In the genomic region with DNA sequence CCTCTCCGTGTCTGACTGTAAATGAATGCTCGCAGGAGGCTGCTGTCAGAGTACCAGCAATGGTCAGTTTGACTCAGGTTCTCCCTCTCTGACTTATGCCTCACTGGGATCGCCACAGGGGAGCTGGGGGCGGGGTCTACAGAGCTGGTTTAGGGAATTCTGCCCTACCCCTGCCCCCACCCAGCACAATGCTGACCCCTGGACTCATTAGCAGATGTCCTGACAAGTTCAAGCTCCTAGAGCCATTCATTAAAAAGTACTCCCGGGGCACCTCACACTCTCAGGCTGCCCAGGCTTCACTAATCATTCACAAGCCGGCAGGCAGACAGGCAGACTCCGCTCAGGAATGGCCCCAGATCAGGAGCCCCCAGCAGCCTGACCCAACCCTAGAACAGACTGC, we compare ENCODE assay signal across 19 mouse cellular contexts. TPM values are rescaled to one million over a fixed set of nuclear protein-coding genes. Genes with fewer than 3 reads are reported as not detected.
DNase-seq lines count a peak whose midpoint lies in the region; ATAC-seq lines count a peak whose summit lies in the region.
"Had no signal": no experiment of that assay in that cellular context is flagged by ENCODE, and none has a peak within 500 bp of the region (broad histone marks: within the 10 kb centered on the region; RNA-seq: fewer than 3 reads in every experiment).

No protein-coding gene starts in this region.

- 34% methylated on average over 7 of the region's 7 CpGs for WGBS in hindbrain, embryonic 10.5 days
- whole genome bisulfite sequencing in hindbrain, embryonic 12.5 days, result 22% methylated on average over 7 of the region's 7 CpGs
- 17% methylated on average over 7 of the region's 7 CpGs for whole genome bisulfite sequencing in embryonic facial prominence, embryonic 10.5 days
- WGBS in kidney, embryonic 16.5 days, result 13% methylated on average over 7 of the region's 7 CpGs
- 26% methylated on average over 7 of the region's 7 CpGs for WGBS in liver, embryonic 11.5 days

- H3K4me2 ChIP-seq in hindbrain, embryonic 12.5 days (replicated peaks), result no peak overlapping the region
- no peak overlapping the region for H3K4me2 ChIP-seq in kidney, embryonic 16.5 days (replicated peaks; ENCODE audit: low read depth, low read length)
- no peak overlapping the region for H3K4me2 ChIP-seq in liver, embryonic 11.5 days
- H3K4me2 ChIP-seq: embryonic facial prominence, embryonic 13.5 days; hindbrain, embryonic 15.5 days; neural tube, embryonic 13.5 days had no signal

- H3K4me1 ChIP-seq in hindbrain, embryonic 10.5 days (replicated peaks), result peaks cover 29% of the 10 kb centered on the region
- peaks cover 8% of the 10 kb centered on the region for H3K4me1 ChIP-seq in hindbrain, embryonic 12.5 days
- H3K4me1 ChIP-seq in embryonic facial prominence, embryonic 10.5 days, result peaks cover 37% of the 10 kb centered on the region
- no peaks in the 10 kb centered on the region for H3K4me1 ChIP-seq in kidney, embryonic 16.5 days (ENCODE audit: insufficient read depth, low read length)
- no peaks in the 10 kb centered on the region for H3K4me1 ChIP-seq in liver, embryonic 11.5 days (replicated peaks; ENCODE audit: control insufficient read depth, insufficient read depth, low read length)
- H3K4me1 ChIP-seq: embryonic facial prominence, embryonic 13.5 days; hindbrain, embryonic 15.5 days; neural tube, embryonic 13.5 days had no signal

- peak overlapping the region; percentile 46 for H3K27ac ChIP-seq in hindbrain, embryonic 10.5 days
- H3K27ac ChIP-seq in hindbrain, embryonic 12.5 days, result no peak overlapping the region
- H3K27ac ChIP-seq in embryonic facial prominence, embryonic 10.5 days (replicated peaks), result no peak overlapping the region
- no peak overlapping the region for H3K27ac ChIP-seq in kidney, embryonic 16.5 days (ENCODE audit: low read length)
- H3K27ac ChIP-seq in liver, embryonic 11.5 days (ENCODE audit: low read depth, low read length), result no peak overlapping the region
- H3K27ac ChIP-seq: embryonic facial prominence, embryonic 13.5 days; hindbrain, embryonic 15.5 days; left cerebral cortex, adult 2 months; neural tube, embryonic 13.5 days; stomach, postnatal 0 days had no signal

- no peak for DNase-seq in hindbrain, embryonic 10.5 days (ENCODE audit: low spot score)
- DNase-seq in embryonic facial prominence, embryonic 10.5 days (ENCODE audit: low spot score), result peak; percentile 40
- DNase-seq in mesoderm, embryonic 11.5 days (ENCODE audit: low read depth, low spot score), result peak; percentile 23
- DNase-seq in liver, embryonic 11.5 days (ENCODE audit: low spot score), result no peak
- DNase-seq in layer of hippocampus, adult 9-11 months, result no peak
- no peak for DNase-seq in layer of hippocampus, adult 8-10 months (ENCODE audit: low spot score in 2 of 2)
- DNase-seq: cerebellum, postnatal 10 days; heart, adult 18-20 months; liver, postnatal 0 days; lung, postnatal 36 days; right cerebral cortex, adult 18-20 months; thymus, postnatal 25 days had no signal

- ATAC-seq in hindbrain, embryonic 12.5 days (ENCODE audit: low FRiP score), result no peak
- ATAC-seq in kidney, embryonic 16.5 days (ENCODE audit: low FRiP score, low TSS enrichment), result peak; percentile 93
- ATAC-seq in liver, embryonic 11.5 days (replicated peaks; ENCODE audit: low FRiP score), result no peak
- ATAC-seq: liver, postnatal 0 days had no signal

- H3K4me3 ChIP-seq in hindbrain, embryonic 10.5 days, result no peak overlapping the region
- no peak overlapping the region for H3K4me3 ChIP-seq in hindbrain, embryonic 12.5 days
- no peak overlapping the region for H3K4me3 ChIP-seq in embryonic facial prominence, embryonic 10.5 days
- no peak overlapping the region for H3K4me3 ChIP-seq in kidney, embryonic 16.5 days (ENCODE audit: low read length)
- no peak overlapping the region for H3K4me3 ChIP-seq in liver, embryonic 11.5 days (ENCODE audit: low read depth, low read length)
- H3K4me3 ChIP-seq: embryonic facial prominence, embryonic 13.5 days; hindbrain, embryonic 15.5 days; left cerebral cortex, adult 2 months; neural tube, embryonic 13.5 days had no signal

- no peak overlapping the region for H3K9ac ChIP-seq in hindbrain, embryonic 12.5 days
- no peak overlapping the region for H3K9ac ChIP-seq in kidney, embryonic 16.5 days (replicated peaks; ENCODE audit: low read length)
- no peak overlapping the region for H3K9ac ChIP-seq in liver, embryonic 11.5 days (ENCODE audit: low read depth, low read length)
- H3K9ac ChIP-seq: embryonic facial prominence, embryonic 13.5 days; hindbrain, embryonic 15.5 days; liver, postnatal 0 days; neural tube, embryonic 13.5 days had no signal

- no peaks in the 10 kb centered on the region for H3K36me3 ChIP-seq in hindbrain, embryonic 10.5 days
- no peaks in the 10 kb centered on the region for H3K36me3 ChIP-seq in hindbrain, embryonic 12.5 days
- no peaks in the 10 kb centered on the region for H3K36me3 ChIP-seq in embryonic facial prominence, embryonic 10.5 days (replicated peaks)
- H3K36me3 ChIP-seq in kidney, embryonic 16.5 days (ENCODE audit: insufficient read depth, low read length), result no peaks in the 10 kb centered on the region
- no peaks in the 10 kb centered on the region for H3K36me3 ChIP-seq in liver, embryonic 11.5 days (ENCODE audit: control insufficient read depth, insufficient read depth, low read length)
- H3K36me3 ChIP-seq: embryonic facial prominence, embryonic 13.5 days; hindbrain, embryonic 15.5 days; neural tube, embryonic 13.5 days had no signal

- H3K9me3 ChIP-seq in hindbrain, embryonic 10.5 days, result no peaks in the 10 kb centered on the region
- no peaks in the 10 kb centered on the region for H3K9me3 ChIP-seq in hindbrain, embryonic 12.5 days (replicated peaks)
- H3K9me3 ChIP-seq in embryonic facial prominence, embryonic 10.5 days, result no peaks in the 10 kb centered on the region
- H3K9me3 ChIP-seq in kidney, embryonic 16.5 days (ENCODE audit: low read length), result no peaks in the 10 kb centered on the region
- H3K9me3 ChIP-seq in liver, embryonic 11.5 days (ENCODE audit: control insufficient read depth, low read length), result no peaks in the 10 kb centered on the region
- H3K9me3 ChIP-seq: embryonic facial prominence, embryonic 13.5 days; hindbrain, embryonic 15.5 days; neural tube, embryonic 13.5 days had no signal

- no peaks in the 10 kb centered on the region; the same call in 1 of the 2 replicates for H3K27me3 ChIP-seq in hindbrain, embryonic 10.5 days (ENCODE audit: insufficient read depth, poor library complexity, severe bottlenecking)
- no peaks in the 10 kb centered on the region for H3K27me3 ChIP-seq in hindbrain, embryonic 12.5 days
- H3K27me3 ChIP-seq in embryonic facial prominence, embryonic 10.5 days (replicated peaks; ENCODE audit: low read depth, poor library complexity, severe bottlenecking), result 0 out of 2 replicates have a peak, but pooled peaks cover 5% of the 10 kb centered on the region
- 0 out of 2 replicates have a peak, but pooled peaks cover 2% of the 10 kb centered on the region for H3K27me3 ChIP-seq in kidney, embryonic 16.5 days (ENCODE audit: insufficient read depth, low read length)
- no peaks in the 10 kb centered on the region; the same call in 1 of the 2 replicates for H3K27me3 ChIP-seq in liver, embryonic 11.5 days (replicated peaks; ENCODE audit: control insufficient read depth, insufficient read depth, low read length)
- H3K27me3 ChIP-seq: hindbrain, embryonic 15.5 days; neural tube, embryonic 13.5 days had no signal

RNA-seq across cellular contexts. Expression of a gene that starts 13.4 kb away (rescaled TPM):
- polyA plus RNA-seq in hindbrain, embryonic 10.5 days (2016; fragmentation: Nextera tagmentation; extraction: Ambion mirVana), result 0.84 and 1.1 TPM in 2 replicates
- 0.55 and 1.2 TPM in 2 replicates for polyA plus RNA-seq in hindbrain, embryonic 12.5 days (2016; fragmentation: Nextera tagmentation; extraction: Ambion mirVana)
- polyA plus RNA-seq in embryonic facial prominence, embryonic 10.5 days (2016; fragmentation: Nextera tagmentation; extraction: Ambion mirVana), result 0.40 and 0.44 TPM in 2 replicates
- 4.3 and 4.5 TPM in 2 replicates for polyA plus RNA-seq in kidney, embryonic 16.5 days (2015; fragmentation: Nextera tagmentation; extraction: Ambion mirVana)
- 2.9 and 4.0 TPM in 2 replicates for polyA plus RNA-seq in liver, embryonic 11.5 days (2014; fragmentation: Nextera tagmentation; extraction: Ambion mirVana)
- total RNA-seq in layer of hippocampus, adult 8-10 months (2022), result 10 to 100 TPM; 11.1 to 18.7 (median 13.8) TPM

RNA-seq across cellular contexts. Expression of a gene that starts 33.5 kb away (rescaled TPM):
- polyA plus RNA-seq in hindbrain, embryonic 10.5 days (2016; fragmentation: Nextera tagmentation; extraction: Ambion mirVana), result 56.9 and 59.5 TPM in 2 replicates
- 51.3 and 52.3 TPM in 2 replicates for polyA plus RNA-seq in hindbrain, embryonic 12.5 days (2016; fragmentation: Nextera tagmentation; extraction: Ambion mirVana)
- polyA plus RNA-seq in embryonic facial prominence, embryonic 10.5 days (2016; fragmentation: Nextera tagmentation; extraction: Ambion mirVana), result 57.1 and 59.5 TPM in 2 replicates
- polyA plus RNA-seq in kidney, embryonic 16.5 days (2015; fragmentation: Nextera tagmentation; extraction: Ambion mirVana), result 37.7 and 38.9 TPM in 2 replicates
- 28.8 and 31.4 TPM in 2 replicates for polyA plus RNA-seq in liver, embryonic 11.5 days (2014; fragmentation: Nextera tagmentation; extraction: Ambion mirVana)
- 10 to 100 TPM; 17.5 to 22.6 (median 20.5) TPM for total RNA-seq in layer of hippocampus, adult 8-10 months (2022)

RNA-seq across cellular contexts. Expression of a gene that starts 43.9 kb away (rescaled TPM):
- 4.2 and 5.0 TPM in 2 replicates for polyA plus RNA-seq in hindbrain, embryonic 10.5 days (2016; fragmentation: Nextera tagmentation; extraction: Ambion mirVana)
- 6.9 and 7.1 TPM in 2 replicates for polyA plus RNA-seq in hindbrain, embryonic 12.5 days (2016; fragmentation: Nextera tagmentation; extraction: Ambion mirVana)
- 3.9 and 5.5 TPM in 2 replicates for polyA plus RNA-seq in embryonic facial prominence, embryonic 10.5 days (2016; fragmentation: Nextera tagmentation; extraction: Ambion mirVana)
- 8.3 TPM in 2 replicates for polyA plus RNA-seq in kidney, embryonic 16.5 days (2015; fragmentation: Nextera tagmentation; extraction: Ambion mirVana)
- 1.6 and 2.1 TPM in 2 replicates for polyA plus RNA-seq in liver, embryonic 11.5 days (2014; fragmentation: Nextera tagmentation; extraction: Ambion mirVana)
- 1 to 10 TPM; 1.2 to 2.0 (median 1.6) TPM for total RNA-seq in layer of hippocampus, adult 8-10 months (2022)

RNA-seq across cellular contexts. Expression of a gene that starts 59.5 kb away (rescaled TPM):
- 0.07 TPM in 1 of 2 replicates, not detected in the other for polyA plus RNA-seq in hindbrain, embryonic 10.5 days (2016; fragmentation: Nextera tagmentation; extraction: Ambion mirVana)
- 0.05 TPM in 1 of 2 replicates, not detected in the other for polyA plus RNA-seq in hindbrain, embryonic 12.5 days (2016; fragmentation: Nextera tagmentation; extraction: Ambion mirVana)
- polyA plus RNA-seq in embryonic facial prominence, embryonic 10.5 days (2016; fragmentation: Nextera tagmentation; extraction: Ambion mirVana), result 0.06 and 0.18 TPM in 2 replicates
- not detected in 2 replicates for polyA plus RNA-seq in kidney, embryonic 16.5 days (2015; fragmentation: Nextera tagmentation; extraction: Ambion mirVana)
- 2.2 and 2.5 TPM in 2 replicates for polyA plus RNA-seq in liver, embryonic 11.5 days (2014; fragmentation: Nextera tagmentation; extraction: Ambion mirVana)
- total RNA-seq in layer of hippocampus, adult 8-10 months (2022), result under 1 TPM in 3 of 4 experiments, not detected in 1; 0.08 to 0.24 (median 0.09) TPM
- total RNA-seq: heart, adult 18-20 months; left cerebral cortex, adult 2 months had no signal
- polyA plus RNA-seq: embryonic facial prominence, embryonic 13.5 days; hindbrain, embryonic 15.5 days had no signal

Comparison
In these comparisons a context has a peak if more than half of its experiments do, and no peak if none do; other contexts are left out.
1. DNase-seq: peak in embryonic facial prominence, embryonic 10.5 days (single experiment) and mesoderm, embryonic 11.5 days (single experiment); none in hindbrain, embryonic 10.5 days (single experiment), liver, embryonic 11.5 days (single experiment), layer of hippocampus, adult 9-11 months (single experiment) and layer of hippocampus, adult 8-10 months (0 of 2).